Mouse (Mus musculus) liver, postnatal 0 days (tissue): Measurements from ENCODE around the gene Zbtb7a.

ENCODE experiments used
- CTCF ChIP-seq: sonication (generic); IDR thresholded peaks from 2 replicates; pipeline ENCODE4 v1.5.1; 2016; ENCODE audit warnings: antibody characterized with exemption, low read depth
- EP300 ChIP-seq: IDR thresholded peaks from 2 replicates; pipeline ENCODE4 v1.6.1; 2016; ENCODE audit warnings: antibody characterized with exemption, low read depth, mild to moderate bottlenecking

GRCm38 (mm10) chr10:81189821-81190220, 54.8 kb downstream of the Zbtb7a start:
- TF ChIP-seq CTCF (no peak), EP300 (no peak)
